Mouse (Mus musculus): ENCODE results near the gene Npdc1. TPM values are rescaled to one million over a fixed set of nuclear protein-coding genes. Genes with fewer than 3 reads are reported as not detected.
A peak's percentile ranks its signal among the peaks of the same experiment; 100 is the strongest.

The Npdc1 gene
- polyA plus RNA-seq, 1 experiment, result 29.7 TPM

DNA sequence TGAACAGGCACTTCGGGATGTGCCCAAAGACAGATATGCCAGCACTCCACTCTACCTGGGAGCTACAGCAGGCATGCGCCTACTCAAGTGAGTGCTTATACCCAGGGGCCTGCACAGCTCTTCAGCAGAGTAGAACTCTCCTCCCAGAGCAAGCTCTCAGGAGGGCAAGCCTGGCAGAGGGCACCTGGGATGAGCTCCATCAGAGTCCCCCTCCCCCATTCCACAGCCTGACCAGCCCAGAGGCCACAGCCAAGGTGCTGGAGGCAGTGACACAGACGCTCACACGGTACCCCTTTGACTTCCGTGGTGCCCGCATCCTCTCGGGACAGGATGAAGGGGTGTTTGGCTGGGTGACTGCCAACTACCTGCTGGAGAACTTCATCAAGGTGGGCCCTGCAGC is 1.1 kb upstream of the Npdc1 start:
- Histone ChIP-seq H3K27me3 (ENCODE audit: control insufficient read depth, insufficient read depth, low read length, poor library complexity, severe bottlenecking) (no peaks in the 10 kb centered on the region), H3K4me3 (ENCODE audit: low read depth, low read length) (no peak overlapping the region), H3K9me3 (replicated peaks; ENCODE audit: control insufficient read depth, insufficient read depth, low read length, poor library complexity, severe bottlenecking) (no peaks in the 10 kb centered on the region), H3K36me3 (ENCODE audit: control insufficient read depth, insufficient read depth, low read length, poor library complexity, severe bottlenecking) (no peaks in the 10 kb centered on the region), H3K9ac (ENCODE audit: low read depth, poor library complexity, severe bottlenecking) (no peak overlapping the region), H3K27ac (ENCODE audit: insufficient read depth, low read length) (no peak overlapping the region), H3K4me1 (ENCODE audit: control insufficient read depth, insufficient read depth, low read length) (peaks cover 3% of the 10 kb centered on the region)
- TF ChIP-seq EP300 (IDR thresholded peaks at IDR 0.05; ENCODE audit: insufficient read depth, low read depth, low read length), result no peak
- no peak for TF ChIP-seq POLR2A (IDR thresholded peaks at IDR 0.05; ENCODE audit: insufficient read depth, low read length)
- no peak for TF ChIP-seq CTCF (IDR thresholded peaks at IDR 0.05; ENCODE audit: low read depth, low read length)

DNA sequence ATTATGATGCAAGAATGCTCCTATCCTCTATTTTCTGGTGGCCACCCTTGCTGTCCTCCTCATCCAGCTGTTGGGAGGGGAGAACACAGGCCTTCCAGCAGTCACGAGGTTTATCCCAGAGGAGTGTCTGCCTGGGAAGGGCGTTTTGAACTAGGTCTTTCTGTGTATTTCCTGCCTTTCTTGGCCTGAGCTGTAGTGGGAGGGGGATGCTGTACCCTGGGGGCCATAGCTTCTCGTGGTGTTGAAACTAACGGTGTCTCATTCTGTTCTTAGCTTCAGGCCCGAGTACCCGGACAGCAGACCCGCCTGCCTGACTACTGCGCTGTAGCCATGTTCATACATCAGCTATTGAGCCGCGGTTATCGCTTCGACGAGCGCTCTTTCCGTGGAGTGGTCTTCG is 1.1 kb downstream of the Npdc1 start:
- H3K27me3 ChIP-seq (ENCODE audit: control insufficient read depth, insufficient read depth, low read length, poor library complexity, severe bottlenecking), result no peaks in the 10 kb centered on the region
- no peaks in the 10 kb centered on the region for H3K36me3 ChIP-seq (ENCODE audit: control insufficient read depth, insufficient read depth, low read length, poor library complexity, severe bottlenecking)
- no peak overlapping the region for H3K9ac ChIP-seq (ENCODE audit: low read depth, poor library complexity, severe bottlenecking)
- no peak for TF ChIP-seq CTCF (IDR thresholded peaks at IDR 0.05; ENCODE audit: low read depth, low read length)
- peak overlapping the region; percentile 30 for H3K4me3 ChIP-seq (ENCODE audit: low read depth, low read length)
- H3K9me3 ChIP-seq (replicated peaks; ENCODE audit: control insufficient read depth, insufficient read depth, low read length, poor library complexity, severe bottlenecking), result no peaks in the 10 kb centered on the region
- H3K27ac ChIP-seq (ENCODE audit: insufficient read depth, low read length), result no peak overlapping the region
- peaks cover under 1% of the 10 kb centered on the region for H3K4me1 ChIP-seq (ENCODE audit: control insufficient read depth, insufficient read depth, low read length)

DNA sequence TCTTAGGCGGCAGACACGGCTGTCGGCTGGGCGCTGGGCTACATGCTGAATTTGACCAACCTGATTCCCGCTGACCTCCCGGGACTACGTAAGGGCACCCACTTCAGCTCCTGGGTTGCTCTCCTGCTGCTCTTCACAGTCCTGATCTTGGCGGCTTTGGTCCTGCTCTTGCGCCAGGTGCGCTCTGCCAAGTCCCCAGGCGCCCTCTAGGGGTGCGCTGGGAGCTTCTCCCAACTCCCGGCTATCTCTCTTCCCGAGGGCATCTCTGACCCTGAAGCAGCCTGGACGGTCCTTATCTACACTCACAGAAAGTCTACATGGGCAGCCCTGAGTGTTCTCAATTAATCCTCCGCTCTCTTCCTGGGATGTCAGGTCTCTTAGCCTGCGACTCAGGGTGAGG is 1.6 kb downstream of the Npdc1 start:
- Histone ChIP-seq H3K9me3 (replicated peaks; ENCODE audit: control insufficient read depth, insufficient read depth, low read length, poor library complexity, severe bottlenecking) (no peaks in the 10 kb centered on the region), H3K9ac (ENCODE audit: low read depth, poor library complexity, severe bottlenecking) (no peak overlapping the region), H3K4me3 (ENCODE audit: low read depth, low read length) (peak overlapping the region; percentile 30), H3K27me3 (ENCODE audit: control insufficient read depth, insufficient read depth, low read length, poor library complexity, severe bottlenecking) (no peaks in the 10 kb centered on the region), H3K36me3 (ENCODE audit: control insufficient read depth, insufficient read depth, low read length, poor library complexity, severe bottlenecking) (no peaks in the 10 kb centered on the region), H3K4me1 (ENCODE audit: control insufficient read depth, insufficient read depth, low read length) (no peaks in the 10 kb centered on the region), H3K27ac (ENCODE audit: insufficient read depth, low read length) (no peak overlapping the region)
- TF ChIP-seq POLR2A (IDR thresholded peaks at IDR 0.05; ENCODE audit: insufficient read depth, low read length) (no peak), EP300 (IDR thresholded peaks at IDR 0.05; ENCODE audit: insufficient read depth, low read depth, low read length) (no peak), CTCF (IDR thresholded peaks at IDR 0.05; ENCODE audit: low read depth, low read length) (peak; percentile 72)

DNA sequence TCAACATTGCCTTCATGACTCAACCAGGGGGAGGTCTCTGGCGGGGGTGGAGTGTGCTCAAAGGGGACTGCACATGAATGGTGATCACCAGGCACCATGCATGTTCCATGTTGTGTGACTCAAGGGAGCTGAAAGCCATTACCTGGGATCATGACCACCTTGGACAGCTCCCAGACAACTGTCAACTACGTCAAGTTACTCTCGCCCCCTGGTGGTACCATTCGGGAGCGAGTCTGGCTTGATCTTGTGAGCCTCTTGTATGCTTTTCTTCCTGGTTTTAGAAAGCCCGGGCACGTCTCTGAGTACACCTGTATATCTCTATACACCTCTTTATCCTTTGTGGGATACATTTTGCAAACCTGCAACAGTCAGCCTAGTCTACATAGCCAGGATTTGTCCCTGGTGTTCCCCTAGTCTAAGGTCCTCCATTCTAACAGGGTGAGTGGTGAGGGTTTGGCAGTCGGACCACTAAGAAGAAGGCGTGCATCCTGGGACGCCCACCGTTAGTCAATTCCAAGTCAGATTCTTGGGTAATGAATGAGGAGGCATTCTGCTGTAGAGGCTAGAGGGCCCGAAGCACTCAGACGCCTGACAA is 3.3 kb downstream of the Npdc1 start:
- H3K27ac ChIP-seq (ENCODE audit: insufficient read depth, low read length), result no peak overlapping the region
- no peaks in the 10 kb centered on the region for H3K9me3 ChIP-seq (replicated peaks; ENCODE audit: control insufficient read depth, insufficient read depth, low read length, poor library complexity, severe bottlenecking)
- H3K27me3 ChIP-seq (ENCODE audit: control insufficient read depth, insufficient read depth, low read length, poor library complexity, severe bottlenecking), result no peaks in the 10 kb centered on the region
- H3K36me3 ChIP-seq (ENCODE audit: control insufficient read depth, insufficient read depth, low read length, poor library complexity, severe bottlenecking), result no peaks in the 10 kb centered on the region
- no peak overlapping the region for H3K9ac ChIP-seq (ENCODE audit: low read depth, poor library complexity, severe bottlenecking)
- H3K4me1 ChIP-seq (ENCODE audit: control insufficient read depth, insufficient read depth, low read length), result no peaks in the 10 kb centered on the region
- H3K4me3 ChIP-seq (ENCODE audit: low read depth, low read length), result peak overlapping the region; percentile 81
- TF ChIP-seq CTCF (IDR thresholded peaks at IDR 0.05; ENCODE audit: low read depth, low read length) (peak; percentile 87), POLR2A (IDR thresholded peaks at IDR 0.05; ENCODE audit: insufficient read depth, low read length) (no peak), EP300 (IDR thresholded peaks at IDR 0.05; ENCODE audit: insufficient read depth, low read depth, low read length) (no peak)

DNA sequence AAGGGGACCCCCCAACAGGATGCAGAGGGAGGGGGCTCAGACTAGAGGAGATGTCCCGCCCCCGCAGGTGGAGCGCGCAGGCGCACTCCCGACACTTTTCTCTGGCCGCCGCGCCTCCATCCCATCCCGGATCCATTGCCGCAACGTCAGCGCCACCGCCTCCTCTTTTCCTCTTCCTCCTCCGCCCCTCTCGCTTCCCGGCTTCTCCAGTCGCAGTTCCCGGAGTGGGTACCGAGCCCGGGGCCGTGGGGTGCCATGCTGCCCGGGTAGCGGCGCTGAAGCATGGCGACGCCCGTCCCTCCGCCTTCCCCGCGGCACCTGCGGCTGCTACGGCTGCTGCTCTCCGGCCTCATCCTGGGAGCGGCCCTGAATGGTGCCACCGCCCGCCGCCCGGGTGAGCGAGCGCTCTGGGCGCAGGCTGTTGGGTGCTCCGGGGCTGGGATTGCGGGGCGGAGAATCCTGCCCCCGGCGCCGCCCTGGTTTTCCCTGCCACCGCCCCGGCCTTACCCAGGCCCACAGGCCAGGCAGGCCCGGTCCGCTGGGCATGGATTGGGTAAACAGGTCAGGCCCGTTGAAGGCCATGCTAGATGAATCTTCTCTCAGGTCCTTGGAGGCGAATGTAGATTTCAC is 3.9 kb downstream of the Npdc1 start:
- TF ChIP-seq CTCF (IDR thresholded peaks at IDR 0.05; ENCODE audit: low read depth, low read length), result no peak
- no peak for TF ChIP-seq POLR2A (IDR thresholded peaks at IDR 0.05; ENCODE audit: insufficient read depth, low read length)
- no peak for TF ChIP-seq EP300 (IDR thresholded peaks at IDR 0.05; ENCODE audit: insufficient read depth, low read depth, low read length)
- H3K27ac ChIP-seq (ENCODE audit: insufficient read depth, low read length), result no peak overlapping the region
- H3K27me3 ChIP-seq (ENCODE audit: control insufficient read depth, insufficient read depth, low read length, poor library complexity, severe bottlenecking), result no peaks in the 10 kb centered on the region
- H3K4me3 ChIP-seq (ENCODE audit: low read depth, low read length), result peak overlapping the region; percentile 81
- no peaks in the 10 kb centered on the region for H3K9me3 ChIP-seq (replicated peaks; ENCODE audit: control insufficient read depth, insufficient read depth, low read length, poor library complexity, severe bottlenecking)
- H3K36me3 ChIP-seq (ENCODE audit: control insufficient read depth, insufficient read depth, low read length, poor library complexity, severe bottlenecking), result no peaks in the 10 kb centered on the region
- H3K9ac ChIP-seq (ENCODE audit: low read depth, poor library complexity, severe bottlenecking), result peak overlapping the region; percentile 73
- H3K4me1 ChIP-seq (ENCODE audit: control insufficient read depth, insufficient read depth, low read length), result no peaks in the 10 kb centered on the region

DNA sequence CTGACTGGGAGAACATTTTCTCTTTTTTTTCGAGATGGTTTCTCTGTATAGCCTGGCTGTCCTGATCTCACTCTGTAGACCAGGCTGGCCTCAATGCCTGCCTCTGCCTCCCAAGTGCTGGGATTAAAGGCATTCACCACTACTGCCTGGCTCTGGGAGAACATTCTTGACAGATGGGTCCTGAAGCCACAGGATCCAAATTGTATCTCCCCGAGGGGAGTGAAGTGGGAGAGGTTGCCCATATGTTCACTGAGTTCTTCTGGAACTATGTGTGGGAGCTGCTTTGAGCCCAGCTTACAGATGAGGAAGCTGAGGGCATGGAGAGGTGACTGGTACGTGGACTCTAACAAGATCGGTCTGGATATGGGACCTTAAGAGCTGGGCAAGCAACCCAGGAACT is 4.8 kb downstream of the Npdc1 start:
- Histone ChIP-seq H3K9ac (ENCODE audit: low read depth, poor library complexity, severe bottlenecking) (no peak overlapping the region), H3K4me3 (ENCODE audit: low read depth, low read length) (no peak overlapping the region), H3K36me3 (ENCODE audit: control insufficient read depth, insufficient read depth, low read length, poor library complexity, severe bottlenecking) (no peaks in the 10 kb centered on the region), H3K27ac (ENCODE audit: insufficient read depth, low read length) (no peak overlapping the region), H3K27me3 (ENCODE audit: control insufficient read depth, insufficient read depth, low read length, poor library complexity, severe bottlenecking) (no peaks in the 10 kb centered on the region), H3K4me1 (ENCODE audit: control insufficient read depth, insufficient read depth, low read length) (no peaks in the 10 kb centered on the region), H3K9me3 (replicated peaks; ENCODE audit: control insufficient read depth, insufficient read depth, low read length, poor library complexity, severe bottlenecking) (no peaks in the 10 kb centered on the region)
- no peak for TF ChIP-seq POLR2A (IDR thresholded peaks at IDR 0.05; ENCODE audit: insufficient read depth, low read length)
